Mouse (Mus musculus): ENCODE results near the gene Bpgm.

DNA sequence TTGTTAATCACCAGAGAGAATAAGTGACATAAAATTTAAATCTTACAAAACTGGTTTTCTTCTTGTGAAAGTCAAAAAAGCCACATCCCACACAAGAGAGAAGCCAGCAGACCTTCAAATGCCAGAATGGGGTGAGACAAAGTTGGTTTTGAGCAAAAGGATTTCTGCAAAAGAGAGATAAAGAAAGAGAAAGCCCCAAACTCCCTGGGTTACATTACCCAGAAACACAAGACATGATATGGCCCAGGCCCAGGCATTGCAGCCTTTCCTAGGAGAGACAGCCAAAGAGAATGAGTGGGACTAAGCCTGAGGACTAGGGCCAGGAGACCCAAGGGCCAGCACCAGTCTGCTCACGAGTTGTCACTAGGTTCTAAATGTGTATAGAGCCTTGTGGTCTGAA lies 43.1 kb downstream of the Bpgm start:
- TF ChIP-seq POLR2A (IDR thresholded peaks at IDR 0.05; ENCODE audit: borderline replicate concordance, low read depth, low read length) (no peak), CTCF (IDR thresholded peaks at IDR 0.05; ENCODE audit: low read depth, low read length) (no peak)
